Mouse (Mus musculus): ENCODE measurements around the gene Mindy4.

GRCm38 (mm10) chr6:55250809-55251208 is 47.6 kb downstream of the Mindy4 start:
- TF ChIP-seq EP300 (optimal IDR thresholded peaks at IDR 0.05) (no peak), CTCF (IDR thresholded peaks at IDR 0.05; ENCODE audit: low read depth) (no peak)

All from stomach, postnatal 0 days (tissue).